Mouse (Mus musculus) liver, embryonic 12.5 days (tissue): ENCODE data around the gene Adad2. TPM values are rescaled to one million over a fixed set of nuclear protein-coding genes. Genes with fewer than 3 reads are reported as not detected.

Experiments used
- ATAC-seq: fragments of 200-750 bp; cut with Nextera tagmentation; 2 replicates; pipeline ENCODE4 v1.8.0; 2017; ENCODE audit warnings: moderate number of reproducible peaks, mild to moderate bottlenecking, moderate library complexity
- H3K27ac ChIP-seq: fragments of 300-500 bp; sonication (generic); 2 replicates; pipeline ENCODE4 v1.5.1; 2016; ENCODE audit warnings: mild to moderate bottlenecking
- H3K27me3 ChIP-seq: fragments of 300-500 bp; sonication (generic); replicated peaks from 2 replicates; pipeline ENCODE4 v1.6.1; 2016; ENCODE audit warnings: mild to moderate bottlenecking, moderate library complexity
- H3K36me3 ChIP-seq: fragments of 300-500 bp; sonication (generic); 2 replicates; pipeline ENCODE4 v1.6.1; 2016; ENCODE audit warnings: mild to moderate bottlenecking, moderate library complexity
- H3K4me1 ChIP-seq: fragments of 300-500 bp; sonication (generic); 2 replicates; pipeline ENCODE4 v1.6.1; 2016
- H3K4me2 ChIP-seq: fragments of 300-500 bp; sonication (generic); 2 replicates; pipeline ENCODE4 v1.6.1; 2016; ENCODE audit warnings: mild to moderate bottlenecking, moderate library complexity
- H3K4me3 ChIP-seq: fragments of 300-500 bp; sonication (generic); 2 replicates; pipeline ENCODE4 v1.5.1; 2016; ENCODE audit warnings: mild to moderate bottlenecking, moderate library complexity
- H3K9ac ChIP-seq: fragments of 300-500 bp; sonication (generic); 2 replicates; pipeline ENCODE4 v1.6.1; 2016; ENCODE audit warnings: mild to moderate bottlenecking, moderate library complexity
- H3K9me3 ChIP-seq: fragments of 300-500 bp; sonication (generic); replicated peaks from 2 replicates; pipeline ENCODE4 v1.6.1; 2016; ENCODE audit warnings: mild to moderate bottlenecking, moderate library complexity
- WGBS: fragments of 180-500 bp; shearing (Covaris S2); methylation state at CpG from one replicate; pipeline ENCODE4 v1.1.7; 2016; ENCODE audit not compliant: insufficient replicate concordance; 5-methylcytosine and 5-hydroxymethylcytosine counted together
- polyA plus RNA-seq: library from polyadenylated mRNA; unstranded; fragments of >200 nt; fragmentation: Nextera tagmentation; extraction: Ambion mirVana; gene quantifications from 2 replicates; pipeline ENCODE4 v1.2.1, GENCODE M21; 2016

Adad2 gene
- polyA plus RNA-seq, 1 experiment from 2014 or later = not detected

GRCm38 (mm10) chr8:119646197-119646596 is 33.6 kb downstream of the Adad2 start:
- no peak overlapping the region for H3K4me3 ChIP-seq
- no peaks in the 10 kb centered on the region for H3K36me3 ChIP-seq
- WGBS = 46% methylated on average over 3 of the region's 3 CpGs
- H3K4me1 ChIP-seq = no peaks in the 10 kb centered on the region
- H3K9ac ChIP-seq = no peak overlapping the region
- ATAC-seq = no peak
- no peak overlapping the region for H3K4me2 ChIP-seq
- H3K27me3 ChIP-seq = peaks cover 12% of the 10 kb centered on the region; the same call in 1 of the 2 replicates
- H3K9me3 ChIP-seq = 0 out of 2 replicates have a peak, but pooled peaks cover 7% of the 10 kb centered on the region
- H3K27ac ChIP-seq = no peak overlapping the region

DNA sequence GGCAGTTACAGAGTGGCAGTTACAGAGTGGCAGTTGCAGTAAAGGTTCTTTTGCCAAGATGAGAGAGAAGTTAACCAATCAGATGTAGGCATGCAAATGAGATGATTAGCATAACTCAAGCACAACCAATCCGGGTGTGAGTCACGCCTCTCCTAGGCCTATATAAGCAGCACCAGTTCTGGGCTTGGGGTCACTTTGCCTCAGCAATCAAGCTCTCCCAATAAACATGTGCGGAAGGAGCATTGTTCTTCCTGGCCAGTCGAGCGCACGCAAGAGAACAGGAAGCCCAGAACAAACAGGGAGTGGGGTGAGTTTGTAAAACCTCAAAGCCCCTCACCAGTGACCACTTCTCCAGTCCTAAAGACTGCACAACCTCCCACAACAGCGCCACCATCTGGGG is 34.3 kb downstream of the Adad2 start:
- Histone ChIP-seq H3K36me3 (no peaks in the 10 kb centered on the region), H3K4me3 (no peak overlapping the region), H3K27ac (no peak overlapping the region), H3K27me3 (peaks cover 12% of the 10 kb centered on the region; the same call in 1 of the 2 replicates), H3K9ac (no peak overlapping the region), H3K4me1 (no peaks in the 10 kb centered on the region), H3K9me3 (0 out of 2 replicates have a peak, but pooled peaks cover 7% of the 10 kb centered on the region), H3K4me2 (no peak overlapping the region)
- 67% methylated on average over 7 of the region's 7 CpGs for WGBS
- no peak for ATAC-seq

DNA sequence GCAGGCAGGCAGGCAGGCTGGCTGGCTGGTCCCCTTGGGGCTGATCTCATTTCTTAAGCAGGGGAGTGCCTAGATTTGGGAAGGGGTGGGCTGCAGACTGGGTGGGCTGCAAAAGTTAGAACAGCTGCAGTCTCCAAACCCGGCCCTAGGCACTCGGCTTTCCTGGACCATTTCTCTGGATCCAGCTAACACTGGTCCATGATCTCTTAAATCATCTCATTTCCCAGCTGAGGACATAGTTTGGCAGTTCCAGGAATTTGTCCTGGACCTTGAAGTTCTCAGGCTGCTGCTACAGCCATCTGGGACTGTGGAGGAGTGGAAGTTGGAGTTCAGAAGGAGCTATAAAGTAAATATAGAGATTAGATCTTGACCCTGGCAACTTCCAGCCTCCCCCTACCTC is 38.8 kb downstream of the Adad2 start:
- Histone ChIP-seq H3K4me1 (no peaks in the 10 kb centered on the region), H3K36me3 (no peaks in the 10 kb centered on the region), H3K9me3 (0 out of 2 replicates have a peak, but pooled peaks cover 3% of the 10 kb centered on the region), H3K4me3 (no peak overlapping the region), H3K27ac (no peak overlapping the region), H3K9ac (no peak overlapping the region), H3K27me3 (peaks cover 8% of the 10 kb centered on the region; the same call in 1 of the 2 replicates), H3K4me2 (no peak overlapping the region)
- WGBS = 39% methylated on average over 2 of the region's 2 CpGs
- no peak for ATAC-seq

GRCm38 (mm10) chr8:119656709-119657464 is 44.3 kb downstream of the Adad2 start:
- no peak overlapping the region for H3K4me3 ChIP-seq
- no peak for ATAC-seq
- H3K9me3 ChIP-seq = no peaks in the 10 kb centered on the region
- no peak overlapping the region for H3K4me2 ChIP-seq
- H3K27me3 ChIP-seq = peaks cover 8% of the 10 kb centered on the region; the same call in 1 of the 2 replicates
- H3K9ac ChIP-seq = no peak overlapping the region
- H3K27ac ChIP-seq = no peak overlapping the region
- H3K36me3 ChIP-seq = no peaks in the 10 kb centered on the region
- WGBS = 43% methylated on average over 5 of the region's 5 CpGs
- no peaks in the 10 kb centered on the region for H3K4me1 ChIP-seq

DNA sequence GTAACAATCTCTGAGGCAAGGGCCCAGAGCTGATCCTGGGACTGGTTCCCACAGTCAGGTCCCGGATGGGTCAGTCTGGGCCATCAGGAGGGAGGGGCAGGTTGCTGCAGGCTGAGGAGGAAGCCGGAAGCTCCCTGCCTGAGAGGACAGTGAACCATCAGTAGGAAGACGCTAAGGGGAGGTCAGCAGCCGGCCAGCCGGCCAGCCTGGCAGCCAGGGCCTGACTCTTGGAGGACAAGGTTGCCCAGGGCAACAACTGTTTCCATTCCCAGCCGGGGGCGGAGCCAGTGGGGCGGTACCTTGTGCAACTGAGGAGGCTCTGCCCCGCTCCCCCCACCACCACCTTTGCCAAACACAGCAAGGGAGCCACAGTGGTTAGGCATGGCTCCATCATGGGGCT is 48.5 kb downstream of the Adad2 start:
- H3K4me1 ChIP-seq = no peaks in the 10 kb centered on the region
- no peak overlapping the region for H3K9ac ChIP-seq
- no peak overlapping the region for H3K4me2 ChIP-seq
- H3K27ac ChIP-seq = no peak overlapping the region
- peak; percentile 30; the same call in 1 of the 2 replicates for ATAC-seq
- H3K27me3 ChIP-seq = peaks cover 21% of the 10 kb centered on the region
- H3K9me3 ChIP-seq = no peaks in the 10 kb centered on the region
- no peaks in the 10 kb centered on the region for H3K36me3 ChIP-seq
- H3K4me3 ChIP-seq = no peak overlapping the region
- 19% methylated on average over 9 of the region's 9 CpGs for WGBS

GRCm38 (mm10) chr8:119661892-119662291 is 49.3 kb downstream of the Adad2 start:
- Histone ChIP-seq H3K27ac (no peak overlapping the region), H3K9me3 (no peaks in the 10 kb centered on the region)
- ATAC-seq = no peak

DNA sequence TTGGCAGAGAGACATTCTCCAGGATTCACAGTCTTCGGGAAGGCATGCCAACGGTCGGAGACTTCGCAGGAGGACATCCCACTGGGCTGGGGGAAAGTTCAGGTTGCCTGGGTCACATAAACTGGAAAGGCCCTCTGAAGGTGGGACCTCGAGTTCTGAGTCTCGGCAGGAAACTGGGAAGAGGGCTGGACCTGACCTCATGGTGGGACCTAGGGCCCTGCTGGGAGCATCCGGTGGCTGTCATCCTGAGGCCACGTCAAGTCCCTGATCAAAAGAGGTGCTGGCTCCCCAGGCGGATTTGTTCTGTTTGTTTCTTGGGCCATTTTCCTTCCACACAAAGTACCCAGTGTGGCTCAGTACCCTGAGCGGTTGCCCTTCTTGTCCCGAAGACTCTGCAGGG is 50.9 kb downstream of the Adad2 start:
- Histone ChIP-seq H3K27ac (no peak overlapping the region), H3K27me3 (peaks cover 45% of the 10 kb centered on the region), H3K9me3 (no peaks in the 10 kb centered on the region), H3K4me3 (no peak overlapping the region), H3K4me1 (no peaks in the 10 kb centered on the region), H3K4me2 (no peak overlapping the region), H3K9ac (no peak overlapping the region), H3K36me3 (no peaks in the 10 kb centered on the region)
- ATAC-seq = no peak
- WGBS = 60% methylated on average over 11 of the region's 11 CpGs

More at GRCm38 (mm10) chr8:119661892-119662291, 49.3 kb downstream of the Adad2 start:
- Histone ChIP-seq H3K9ac (no peak overlapping the region), H3K4me3 (no peak overlapping the region), H3K4me2 (no peak overlapping the region), H3K4me1 (no peaks in the 10 kb centered on the region), H3K27me3 (peaks cover 30% of the 10 kb centered on the region), H3K36me3 (no peaks in the 10 kb centered on the region)
- WGBS = 63% methylated on average over 6 of the region's 6 CpGs

GRCm38 (mm10) chr8:119665270-119665669 is 52.7 kb downstream of the Adad2 start:
- Histone ChIP-seq H3K4me3 (no peak overlapping the region), H3K4me1 (no peaks in the 10 kb centered on the region), H3K9me3 (no peaks in the 10 kb centered on the region), H3K27ac (no peak overlapping the region), H3K27me3 (peaks cover 48% of the 10 kb centered on the region), H3K9ac (no peak overlapping the region), H3K4me2 (no peak overlapping the region), H3K36me3 (no peaks in the 10 kb centered on the region)
- whole genome bisulfite sequencing = 64% methylated on average over 6 of the region's 6 CpGs
- no peak for ATAC-seq

Other genes starting within 250 kb of the Adad2 start
- 11.7 TPM in 2 replicates for gene Mlycd, start 217.9 kb upstream of the Adad2 start, polyA plus RNA-seq
- gene Osgin1, start 178.6 kb upstream of the Adad2 start, polyA plus RNA-seq = 13.3 and 13.6 TPM in 2 replicates
- gene Necab2, start 166.0 kb upstream of the Adad2 start, polyA plus RNA-seq = 0.23 and 0.25 TPM in 2 replicates
- not detected in 2 replicates for gene Slc38a8, start 111.0 kb upstream of the Adad2 start, polyA plus RNA-seq
- 45.7 and 48.8 TPM in 2 replicates for gene Mbtps1, start 54.0 kb upstream of the Adad2 start, polyA plus RNA-seq
- 25.0 and 25.5 TPM in 2 replicates for gene Hsdl1, start 37.6 kb upstream of the Adad2 start, polyA plus RNA-seq
- gene Dnaaf1, start 37.5 kb upstream of the Adad2 start, polyA plus RNA-seq = 0.11 and 0.13 TPM in 2 replicates
- 10.2 and 10.7 TPM in 2 replicates for gene Taf1c, start 7.5 kb upstream of the Adad2 start, polyA plus RNA-seq
- gene Kcng4, start 22.9 kb downstream of the Adad2 start, polyA plus RNA-seq = not detected in 2 replicates
- gene Wfdc1, start 53.6 kb downstream of the Adad2 start, polyA plus RNA-seq = 0.41 and 0.66 TPM in 2 replicates
- 0.07 and 0.14 TPM in 2 replicates for gene Atp2c2, start 87.3 kb downstream of the Adad2 start, polyA plus RNA-seq
- 6.1 and 6.7 TPM in 2 replicates for gene Tldc1, start 165.7 kb downstream of the Adad2 start, polyA plus RNA-seq
- gene Cotl1, start 227.8 kb downstream of the Adad2 start, polyA plus RNA-seq = 46.5 and 49.5 TPM in 2 replicates
- gene Klhl36, start 249.5 kb downstream of the Adad2 start, polyA plus RNA-seq = 7.0 and 7.7 TPM in 2 replicates